Mouse (Mus musculus) left cerebral cortex, adult 8-10 months (tissue): ENCODE results near the gene Mgst3. TPM values are rescaled to one million over a fixed set of nuclear protein-coding genes. Genes with fewer than 3 reads are reported as not detected.
"Not testable (repeated sequence)": the region's sequence is repeated elsewhere in the genome, so short reads cannot be mapped to it uniquely, and the experiment has no call there.

Experiments
- DNase-seq, 2 experiments: peaks; one replicate each; pipeline ENCODE4 v3.0.0; 2022; ENCODE audit warnings: low spot score in 2 of 2
- total RNA-seq, 4 experiments: library from RNA; stranded (reverse); gene quantifications; 2 replicates each; pipeline ENCODE4 v1.2.4; 2022

Mgst3 gene
- total RNA-seq, 4 experiments from 2014 or later = 93.7 to 109 (median 95.2) TPM

DNA sequence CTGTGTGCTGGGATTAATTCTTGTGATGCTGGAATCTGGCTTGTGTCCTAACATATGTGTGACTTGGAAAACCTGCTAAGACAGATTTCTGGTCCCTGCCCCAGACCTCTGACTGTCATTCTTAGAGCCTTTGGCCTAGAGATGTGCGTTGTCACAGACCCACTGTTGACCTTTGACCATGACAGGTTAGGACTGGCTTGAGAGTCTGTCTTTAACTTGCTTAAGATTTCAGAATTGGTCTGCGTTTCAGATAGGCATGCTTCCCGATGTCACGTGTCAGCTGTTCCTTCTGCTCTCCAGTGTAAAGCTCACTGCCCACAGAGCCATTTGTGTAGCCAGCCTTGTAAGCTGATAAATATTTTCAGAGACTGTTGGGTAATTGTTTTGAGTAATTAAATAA, 30.8 kb downstream of the Mgst3 start:
- DNase-seq = no peak

DNA sequence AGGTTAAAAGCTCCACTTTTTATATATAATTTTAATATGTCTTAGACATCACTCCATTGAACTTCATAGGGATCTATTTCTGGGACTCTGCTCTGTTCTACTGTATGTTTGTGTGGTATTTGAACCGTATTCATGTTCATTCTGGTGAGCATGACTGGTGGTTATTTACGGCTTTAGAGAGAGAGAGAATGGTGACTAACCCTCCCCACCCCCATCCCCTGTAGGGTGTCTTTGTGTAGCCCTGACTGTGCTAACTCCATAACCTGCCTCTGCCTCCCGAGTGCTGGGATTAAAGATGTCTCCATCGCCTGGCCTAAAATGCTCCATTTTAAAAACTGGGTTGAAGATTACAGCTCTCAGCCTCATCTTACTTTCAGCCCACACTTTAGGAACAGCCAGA, 33.4 kb downstream of the Mgst3 start:
- no peak for DNase-seq

DNA sequence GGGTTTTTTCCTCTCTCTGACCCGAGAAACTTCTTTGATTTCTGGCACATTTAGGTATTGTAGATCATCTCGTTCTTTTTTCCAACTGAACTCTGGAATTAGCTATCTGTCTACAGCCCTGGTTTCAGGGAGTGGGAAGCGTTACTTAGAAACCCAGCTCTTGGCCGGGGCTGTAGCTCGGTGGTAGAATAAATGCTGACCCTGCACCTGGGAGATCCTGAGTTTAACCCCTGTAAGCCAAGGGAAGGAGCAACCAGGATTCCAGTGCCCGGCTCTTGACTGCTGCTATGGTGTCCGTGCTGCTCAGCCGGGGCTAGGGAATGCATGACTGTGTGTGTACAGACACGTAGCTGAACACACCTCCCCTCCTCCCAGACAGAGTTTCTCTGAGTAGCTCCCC, 34.9 kb downstream of the Mgst3 start:
- no peak for DNase-seq

DNA sequence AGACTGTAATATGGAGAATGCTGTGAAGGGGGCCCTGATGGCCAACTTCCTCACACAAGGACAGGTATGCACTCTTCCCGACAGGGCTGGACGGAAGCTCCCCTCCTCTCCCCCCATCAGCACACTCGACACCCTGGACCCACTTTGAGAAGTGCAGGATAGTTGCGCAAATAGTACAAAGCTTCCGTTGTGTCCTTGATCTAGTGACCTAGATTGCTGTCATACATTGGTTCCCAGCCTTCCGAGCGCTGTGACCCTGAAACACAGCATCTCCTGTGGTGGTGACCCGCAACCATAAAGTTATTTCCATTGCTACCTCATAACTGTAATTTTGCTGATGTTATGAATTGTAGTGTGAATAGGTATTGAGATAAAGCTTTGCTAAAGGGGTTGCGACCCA, 36.3 kb downstream of the Mgst3 start:
- DNase-seq = no peak

DNA sequence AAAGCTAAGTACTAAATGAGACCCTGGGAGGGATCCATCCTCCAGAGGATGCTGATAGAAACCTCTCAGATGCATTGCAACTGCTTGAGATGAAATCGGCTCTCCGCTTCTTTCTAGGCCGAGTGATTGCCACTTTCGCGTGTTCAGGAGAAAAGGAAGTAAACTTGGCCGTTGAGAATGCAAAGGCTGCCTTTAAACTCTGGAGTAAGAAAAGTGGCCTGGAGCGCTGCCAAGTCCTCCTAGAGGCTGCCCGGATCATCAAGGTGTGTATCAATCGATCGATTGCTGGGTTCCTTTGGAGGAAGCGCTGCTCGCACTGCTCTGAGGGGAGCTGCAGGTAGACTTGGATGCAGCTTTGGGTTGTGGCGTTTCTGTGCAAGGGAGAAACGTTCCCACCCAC, 41.2 kb downstream of the Mgst3 start:
- DNase-seq = no peak

DNA sequence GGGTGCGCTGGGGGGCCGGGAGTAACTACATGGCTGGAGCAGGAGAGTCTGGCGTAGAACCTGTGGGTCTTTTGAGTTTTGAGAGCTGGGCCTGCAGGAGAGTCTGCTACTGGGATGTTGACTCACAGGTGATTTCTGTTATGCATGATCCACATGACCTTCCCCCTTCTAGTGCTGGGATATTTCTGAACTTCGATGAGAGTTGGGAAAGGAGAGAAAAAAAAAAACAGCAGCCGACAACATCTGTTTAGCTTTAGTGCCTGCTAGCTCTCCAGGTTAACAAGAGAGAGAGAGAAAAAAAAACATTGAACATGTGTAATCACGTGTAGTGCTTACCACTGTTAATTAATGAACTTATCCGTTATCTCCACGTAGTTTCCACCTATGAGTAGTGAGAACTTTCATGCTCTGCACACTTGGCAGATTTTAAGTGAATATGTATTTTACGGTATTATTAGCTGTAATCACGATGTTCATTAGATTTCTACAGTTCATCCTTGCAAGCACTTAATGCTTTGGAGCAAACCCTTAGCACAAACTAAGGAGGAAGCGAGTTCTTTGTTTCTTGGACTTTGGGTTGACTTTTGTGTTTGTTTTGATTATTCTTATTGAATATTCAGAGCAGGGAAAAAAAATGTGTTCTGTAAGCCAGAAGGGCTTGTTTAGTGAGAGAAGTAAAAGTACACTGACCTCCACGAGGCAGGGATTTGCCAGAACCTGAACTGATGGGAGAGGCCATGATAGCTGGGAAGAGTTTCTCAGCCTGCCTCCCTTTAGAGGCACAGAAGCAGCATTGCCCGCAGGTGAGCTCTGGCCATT, 42.8 kb downstream of the Mgst3 start:
- DNase-seq = no peak

DNA sequence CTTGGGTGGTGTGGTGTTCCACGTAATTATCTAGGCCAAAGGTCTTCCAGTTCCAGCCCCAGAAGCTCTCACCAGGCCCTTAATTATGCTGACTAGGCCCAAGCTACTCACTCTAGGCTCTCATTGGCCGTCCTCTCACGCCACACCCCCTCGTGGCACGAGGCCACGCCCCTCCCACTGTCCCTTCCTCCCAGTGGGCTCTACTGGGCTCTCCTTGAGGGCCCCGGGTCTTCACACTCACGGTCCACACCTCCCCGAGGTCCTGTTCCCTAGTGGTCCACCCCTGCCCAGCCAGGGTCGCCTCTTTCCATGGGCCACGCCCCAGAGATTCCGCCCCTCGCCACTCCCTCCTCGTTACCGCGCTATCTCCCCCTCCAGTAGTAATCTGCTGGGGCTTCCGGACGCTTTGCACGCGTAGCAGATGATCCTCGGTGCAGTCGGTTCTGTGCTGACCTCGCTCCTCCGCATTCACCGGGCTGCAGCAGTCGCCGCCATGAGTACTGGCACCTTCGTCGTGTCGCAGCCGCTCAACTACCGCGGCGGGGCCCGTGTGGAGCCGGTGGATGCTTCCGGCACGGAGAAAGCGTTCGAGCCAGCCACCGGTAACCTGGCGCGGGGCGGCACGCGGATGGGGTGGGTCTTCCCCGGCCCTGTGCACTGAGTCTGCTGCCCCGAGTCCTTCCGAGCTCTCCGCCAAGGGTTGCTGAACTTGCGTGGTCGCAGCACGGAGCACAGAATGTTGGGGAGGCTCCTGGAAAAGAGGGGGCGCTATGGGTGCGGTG, 43.6 kb downstream of the Mgst3 start, which contains the start of gene Aldh9a1:
TSS of gene Aldh9a1 (plus strand) at position 177 of the 782 bp plus-strand sequence.
- peak; percentile 80 to 84 for DNase-seq

DNA sequence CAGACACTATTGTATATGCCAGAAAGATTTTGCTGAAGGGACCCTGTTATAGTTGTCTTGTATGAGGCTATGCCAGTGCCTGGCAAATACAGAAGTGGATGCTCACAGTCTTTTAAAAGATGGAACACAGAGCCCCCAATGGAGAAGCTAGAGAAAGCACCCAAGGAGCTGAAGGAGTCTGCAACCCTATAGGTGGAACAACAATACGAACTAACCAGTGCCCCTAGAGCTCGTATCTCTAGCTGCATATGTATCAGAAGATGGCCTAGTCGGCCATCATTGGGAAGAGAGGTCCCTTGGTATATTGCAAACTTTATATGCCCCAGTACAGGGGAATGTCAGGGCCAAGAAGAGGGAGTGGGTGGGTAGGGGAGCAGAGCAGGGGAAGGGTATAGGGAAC, 44.4 kb downstream of the Mgst3 start:
- DNase-seq = not testable (repeated sequence)

DNA sequence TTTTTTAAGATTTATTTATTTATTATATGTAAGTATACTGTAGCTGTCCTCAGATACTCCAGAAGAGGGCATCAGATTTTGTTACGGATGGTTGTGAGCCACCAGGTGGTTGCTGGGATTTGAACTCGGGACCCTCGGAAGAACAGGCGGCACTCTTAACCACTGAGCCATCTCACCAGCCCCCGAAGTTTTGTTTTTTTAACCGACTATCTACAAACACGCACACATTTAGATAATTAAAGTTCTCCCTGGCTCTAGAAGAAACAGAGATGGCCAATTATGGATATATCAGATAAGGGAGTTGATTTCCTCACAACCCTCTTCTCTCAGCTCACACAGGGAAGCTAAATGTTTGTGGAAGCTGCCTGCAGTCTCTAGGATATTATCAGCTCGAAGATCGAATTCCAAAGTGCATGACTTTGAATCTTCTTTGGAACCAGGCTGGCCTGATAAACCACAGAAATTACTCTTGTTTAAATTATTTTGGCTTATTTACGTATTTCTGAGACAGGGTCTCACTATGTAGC, 47.6 kb downstream of the Mgst3 start:
- DNase-seq = not testable (repeated sequence)

DNA sequence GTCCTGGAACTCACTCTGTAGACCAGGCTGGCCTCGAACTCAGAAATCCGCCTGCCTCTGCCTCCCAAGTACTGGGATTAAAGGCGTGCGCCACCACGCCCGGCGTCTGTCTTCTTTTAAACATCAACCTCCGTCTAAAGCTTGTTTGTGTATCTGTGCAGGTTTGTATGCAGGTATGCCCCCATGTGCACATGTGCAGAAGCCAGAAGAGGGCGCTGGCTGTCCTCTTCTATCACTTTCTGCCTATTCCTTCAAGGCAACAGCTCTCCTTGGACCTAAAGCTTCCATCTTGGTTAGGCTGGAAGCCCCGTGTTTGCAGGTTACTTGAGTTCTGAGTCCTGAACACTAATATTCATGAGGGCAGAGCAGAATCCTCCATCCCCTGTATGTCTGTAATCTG, 50.8 kb downstream of the Mgst3 start:
- DNase-seq = no peak

DNA sequence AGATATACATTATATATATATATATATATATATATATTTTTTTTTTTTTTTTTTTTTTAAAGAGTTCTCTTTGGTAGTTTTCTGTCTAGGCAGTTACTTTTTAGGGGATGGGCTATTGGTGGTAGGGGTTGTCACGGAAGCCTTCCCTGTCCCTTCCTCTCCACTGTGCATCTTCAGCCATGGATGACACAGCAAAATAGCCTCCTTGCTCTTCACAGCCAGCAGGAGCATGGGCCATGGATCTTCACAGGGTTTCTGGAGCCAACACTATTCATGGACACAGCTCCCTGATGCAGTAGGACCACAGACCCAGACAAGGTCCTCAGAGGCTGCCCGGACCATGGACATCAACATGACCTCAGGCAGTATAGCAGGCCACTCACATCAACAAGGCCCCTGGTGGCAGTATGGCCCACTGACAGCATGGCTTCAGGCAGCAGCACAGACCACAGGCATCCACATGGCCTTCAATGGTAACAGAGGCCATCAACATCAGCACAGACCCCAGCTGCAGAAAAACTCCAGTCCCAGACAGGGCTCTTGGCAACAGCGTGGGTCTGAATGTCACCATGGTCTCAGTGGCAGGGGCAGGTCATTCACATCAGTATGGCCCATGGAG, 52.6 kb downstream of the Mgst3 start:
- DNase-seq = no peak

DNA sequence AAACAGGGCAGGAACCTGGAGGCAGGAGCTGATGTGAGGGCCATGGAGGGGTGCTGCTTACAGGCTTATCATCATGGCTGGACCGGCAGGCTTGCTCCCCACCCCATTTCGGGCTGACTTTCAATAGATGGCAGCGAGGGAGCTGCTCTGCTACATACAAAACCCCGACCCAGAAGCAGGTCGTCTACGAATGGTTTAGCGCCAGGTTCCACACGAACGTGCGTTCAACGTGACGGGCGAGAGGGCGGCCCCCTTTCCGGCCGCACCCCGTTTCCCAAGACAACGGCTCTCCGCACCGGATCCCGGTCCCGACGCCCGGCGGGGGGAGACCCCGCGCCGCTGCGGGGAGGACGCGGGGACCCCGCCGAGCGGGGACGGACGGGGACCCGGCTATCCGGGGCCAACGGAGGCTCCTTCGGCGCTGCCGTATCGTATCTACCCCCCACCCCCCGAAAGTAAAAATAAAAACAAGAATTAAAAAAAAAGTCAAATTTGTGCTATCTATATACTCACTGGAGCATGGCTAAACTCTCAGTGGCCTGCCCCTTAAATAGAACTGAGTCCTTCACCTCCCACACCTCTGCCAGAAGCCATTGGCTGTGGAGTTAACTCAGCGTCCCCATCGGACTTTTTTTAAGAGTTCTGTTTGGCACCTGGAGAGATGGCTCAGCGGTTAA, 53.4 kb downstream of the Mgst3 start:
- no peak for DNase-seq

DNA sequence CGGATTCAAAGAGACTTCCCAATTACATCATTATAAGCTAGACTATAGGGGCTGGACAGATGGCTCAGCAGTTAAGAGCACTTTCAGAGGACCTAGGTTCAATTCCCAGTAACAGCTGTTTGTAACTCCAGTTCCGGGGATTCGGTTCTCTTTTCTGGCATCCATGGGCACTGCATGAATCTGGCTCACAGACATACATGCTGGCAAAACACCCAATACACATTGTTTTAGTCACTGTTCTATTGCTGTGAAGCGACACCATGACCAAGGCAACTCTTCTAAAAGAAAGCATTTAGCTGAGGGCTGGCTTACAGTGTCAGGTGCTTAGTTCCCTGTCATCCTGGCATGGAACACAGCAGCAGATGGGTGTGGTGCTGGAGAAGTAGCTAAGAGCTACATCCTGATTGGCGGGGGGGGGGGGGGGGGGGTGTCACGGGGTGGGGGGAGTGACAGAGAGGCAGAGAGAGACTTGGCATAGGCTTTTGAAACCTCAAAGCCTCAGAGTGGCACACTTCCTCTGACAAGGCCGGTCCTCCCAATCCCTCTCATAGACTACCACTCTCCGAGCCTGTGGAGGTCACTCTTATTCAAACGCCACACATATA, 54.4 kb downstream of the Mgst3 start:
- no peak for DNase-seq

DNA sequence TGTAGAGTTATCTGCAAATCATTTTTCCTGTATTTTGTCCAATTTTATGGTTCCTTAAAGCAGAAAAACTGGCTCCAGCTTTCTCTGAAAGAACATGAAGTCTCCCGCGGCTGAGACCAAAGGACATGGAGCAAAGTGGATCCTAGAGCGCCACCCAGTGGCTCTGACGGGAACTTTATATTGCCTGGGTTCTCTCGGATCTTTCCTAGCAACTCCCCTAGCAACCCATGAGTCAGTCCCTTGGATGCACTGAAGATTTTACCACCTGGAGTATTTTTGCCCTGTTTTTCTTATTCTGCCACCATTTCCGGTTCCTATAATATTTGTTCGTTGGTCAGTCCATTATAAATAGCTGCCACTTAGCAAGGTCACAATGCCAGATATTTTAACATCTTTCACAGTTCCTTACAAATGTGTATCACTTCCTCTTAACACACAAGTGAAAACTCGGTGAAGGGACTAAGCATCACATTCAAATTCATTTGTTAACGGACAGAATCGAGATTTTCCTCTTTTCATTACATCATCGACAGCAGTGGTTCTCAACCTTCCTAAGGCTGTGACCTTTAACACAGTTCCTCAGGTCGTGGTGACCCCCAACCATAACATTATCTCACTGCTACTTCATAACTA, 56.1 kb downstream of the Mgst3 start:
- peak; percentile 85 to 89 for DNase-seq

DNA sequence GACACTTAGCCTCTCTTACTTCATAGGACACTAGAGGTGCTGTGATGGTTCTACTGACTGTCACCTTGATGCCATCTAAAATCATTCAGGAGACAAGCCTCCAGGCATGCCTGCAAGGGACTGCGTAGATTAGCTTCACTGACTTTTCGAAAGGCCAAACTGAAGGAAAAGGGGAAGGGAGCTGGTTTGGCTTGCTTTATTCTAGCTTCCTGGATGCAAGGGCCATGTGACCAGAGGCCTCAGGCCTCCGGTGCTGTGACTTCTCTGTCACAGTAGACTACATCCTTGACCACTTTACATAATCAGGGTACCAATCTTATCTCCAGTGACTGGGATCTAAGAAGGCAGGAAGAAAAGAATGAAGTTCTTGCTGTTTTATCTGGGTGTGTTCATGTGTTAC, 57.2 kb downstream of the Mgst3 start:
- DNase-seq = no peak

DNA sequence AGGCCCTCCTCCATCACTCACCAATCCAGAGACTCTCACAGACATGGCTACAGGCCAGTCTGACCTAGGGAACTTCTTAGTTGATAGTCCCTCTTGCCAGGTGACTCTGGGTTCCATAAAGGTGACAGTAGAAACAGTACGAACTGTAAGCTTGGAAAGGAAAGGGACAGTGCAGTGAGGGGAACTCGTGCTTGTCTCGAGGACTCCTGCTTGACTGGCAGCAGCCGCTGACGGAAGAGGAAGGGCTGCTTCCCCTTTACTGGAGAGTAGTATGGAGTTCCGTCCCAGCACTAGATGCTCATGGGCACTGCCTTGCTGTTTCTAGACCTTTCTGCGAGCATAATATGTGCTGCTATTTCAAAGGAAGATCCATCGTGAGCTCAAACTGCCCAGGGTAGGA, 62.5 kb downstream of the Mgst3 start:
- DNase-seq = no peak

DNA sequence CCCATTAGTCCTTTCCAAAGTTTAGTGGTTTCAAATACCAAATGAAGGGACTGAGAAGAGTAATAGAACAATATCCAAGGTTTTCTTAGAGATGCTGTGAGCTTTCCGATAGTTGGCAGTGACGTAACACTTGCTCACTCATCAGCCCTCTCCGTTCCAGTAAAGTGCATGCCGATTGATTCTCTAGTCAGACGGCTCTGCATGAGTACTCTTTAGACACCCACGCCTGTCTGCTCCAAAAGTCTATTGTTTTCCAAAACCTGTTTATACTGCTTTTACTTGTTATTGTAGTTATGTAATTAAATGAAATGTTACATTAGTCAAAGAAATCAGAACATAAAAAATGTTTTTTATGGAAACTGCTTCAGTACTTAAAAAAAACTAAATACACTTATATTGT, 64.9 kb downstream of the Mgst3 start:
- DNase-seq = no peak
